Mouse (Mus musculus) megakaryocyte-erythroid progenitor cell, adult 5-6 weeks (primary cell): ENCODE measurements around the gene Dido1. TPM values are rescaled to one million over a fixed set of nuclear protein-coding genes. Genes with fewer than 3 reads are reported as not detected.
A peak's percentile ranks its signal among the peaks of the same experiment; 100 is the strongest.
"Not testable (repeated sequence)": the region's sequence is repeated elsewhere in the genome, so short reads cannot be mapped to it uniquely, and the experiment has no call there.

Experiments used
- ATAC-seq: replicated peaks from 2 replicates; pipeline ENCODE4 v1.8.0; 2016; ENCODE audit warnings: mild to moderate bottlenecking, inconsistent platforms; ENCODE audit not compliant: severe bottlenecking, poor library complexity, low FRiP score, low TSS enrichment
- total RNA-seq, 2 experiments: library from RNA; stranded (forward) in 1 of 2; stranded (reverse) in 1 of 2; fragments of 200-1000, 215-1000 nt in 1 of 2; fragments of >200 nt in 1 of 2; fragmentation: Nextera tagmentation in 1 of 2; gene quantifications; 2 replicates each; pipeline ENCODE4 v1.2.3; 2014 to 2017

Gene Dido1
- total RNA-seq, 2 experiments from 2014 or later = 43.0 to 52.3 TPM

DNA sequence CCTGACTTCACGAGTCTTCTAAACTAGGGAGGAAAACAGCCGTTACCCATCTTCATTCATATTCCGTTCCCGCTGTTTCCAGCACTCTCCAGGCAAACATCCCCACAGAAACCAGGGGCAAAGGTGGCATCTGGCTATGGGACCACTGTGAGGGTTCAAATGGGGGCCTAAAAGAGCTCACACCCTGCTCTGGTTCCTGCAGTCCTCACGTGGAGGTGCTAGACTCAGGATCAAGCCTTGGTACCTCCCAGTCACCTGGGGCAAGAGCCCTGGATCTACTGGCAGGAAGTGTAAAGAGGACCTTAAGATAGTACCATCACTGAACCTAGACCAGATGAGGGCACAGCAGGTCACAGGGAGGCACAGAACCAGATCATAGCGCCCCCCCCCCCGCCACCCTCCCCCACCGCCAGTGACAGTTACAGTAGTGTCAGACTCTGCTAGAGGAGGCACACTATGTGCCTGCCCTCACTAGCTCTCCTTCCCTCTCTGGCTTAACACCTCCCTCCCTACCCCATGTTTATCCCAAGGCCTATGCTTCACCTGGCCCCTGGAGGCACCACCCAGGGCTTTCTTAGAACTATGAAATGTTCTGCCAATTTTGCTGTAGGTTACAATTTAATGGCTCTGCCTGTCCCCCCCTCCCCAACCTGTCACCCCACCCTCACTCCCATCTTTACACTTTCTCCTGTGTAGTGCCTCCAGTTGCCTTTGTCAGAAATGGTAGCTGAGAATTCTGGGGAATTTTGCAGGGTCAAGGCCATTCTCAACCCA lies 16.2 kb upstream of the Dido1 start:
- 0 out of 2 replicates have a peak, but pooled peaks have one; percentile 5 for ATAC-seq

- ATAC-seq = peak; percentile 27
Observed at GRCm38 (mm10) chr2:180725414-180725778, 15.6 kb upstream of the Dido1 start.

- ATAC-seq = peak; percentile 90
Observed at GRCm38 (mm10) chr2:180724585-180725413, 15.0 kb upstream of the Dido1 start, which contains the start of gene Slc17a9. Slc17a9 (plus strand) TSS chr2:180725263.

GRCm38 (mm10) chr2:180723865-180724264 lies 14.1 kb upstream of the Dido1 start:
- no peak for ATAC-seq

- not testable (repeated sequence) for ATAC-seq
Observed at GRCm38 (mm10) chr2:180722748-180723147, 12.9 kb upstream of the Dido1 start.

- peak; percentile 87 for ATAC-seq
Observed at GRCm38 (mm10) chr2:180712037-180712689, 2.4 kb upstream of the Dido1 start.

- ATAC-seq = no peak
Observed at GRCm38 (mm10) chr2:180711527-180711926, 1.7 kb upstream of the Dido1 start.

DNA sequence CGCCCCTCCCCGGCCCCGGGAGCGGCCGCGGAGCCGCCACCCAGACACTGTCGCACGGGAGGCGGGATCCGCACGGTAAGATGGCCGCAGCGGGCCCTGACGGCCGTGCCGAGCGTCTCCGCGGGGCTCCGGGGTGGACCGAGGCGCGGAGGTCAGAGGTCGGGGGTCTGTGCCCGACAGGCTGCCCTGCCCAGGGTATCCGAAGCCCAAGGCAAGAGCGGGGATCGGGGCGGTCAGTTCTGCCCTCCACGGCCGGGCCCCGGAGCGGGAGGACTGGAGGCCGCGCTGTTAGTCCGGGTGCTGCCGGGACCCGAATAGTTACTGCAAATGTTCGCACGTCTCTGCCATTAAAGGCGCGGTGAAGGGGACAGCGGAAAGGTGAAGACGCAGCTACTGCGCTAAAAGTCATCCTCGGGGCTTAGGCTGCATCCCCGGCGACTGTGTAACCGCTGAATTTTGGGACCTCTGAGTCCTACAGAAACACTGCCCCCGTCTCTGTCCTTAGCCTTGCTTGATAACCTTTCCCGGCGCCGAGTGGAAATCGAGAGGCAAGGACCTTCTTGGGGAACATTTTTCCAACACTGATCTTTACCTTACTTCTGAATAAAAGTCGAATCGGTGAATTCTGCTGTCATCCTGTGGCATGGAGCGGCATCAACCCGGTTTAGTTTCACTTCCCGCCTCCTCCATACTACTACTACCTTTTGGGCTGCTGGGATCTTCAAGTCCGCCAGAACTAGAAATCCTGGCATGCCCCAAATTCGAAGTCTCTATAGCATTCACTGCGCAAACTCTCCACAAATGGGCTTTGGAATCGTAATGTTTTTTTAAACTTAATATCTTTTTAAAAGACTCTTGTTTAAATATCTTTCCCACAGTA lies 717 bp upstream of the Dido1 start:
- ATAC-seq = no peak

DNA sequence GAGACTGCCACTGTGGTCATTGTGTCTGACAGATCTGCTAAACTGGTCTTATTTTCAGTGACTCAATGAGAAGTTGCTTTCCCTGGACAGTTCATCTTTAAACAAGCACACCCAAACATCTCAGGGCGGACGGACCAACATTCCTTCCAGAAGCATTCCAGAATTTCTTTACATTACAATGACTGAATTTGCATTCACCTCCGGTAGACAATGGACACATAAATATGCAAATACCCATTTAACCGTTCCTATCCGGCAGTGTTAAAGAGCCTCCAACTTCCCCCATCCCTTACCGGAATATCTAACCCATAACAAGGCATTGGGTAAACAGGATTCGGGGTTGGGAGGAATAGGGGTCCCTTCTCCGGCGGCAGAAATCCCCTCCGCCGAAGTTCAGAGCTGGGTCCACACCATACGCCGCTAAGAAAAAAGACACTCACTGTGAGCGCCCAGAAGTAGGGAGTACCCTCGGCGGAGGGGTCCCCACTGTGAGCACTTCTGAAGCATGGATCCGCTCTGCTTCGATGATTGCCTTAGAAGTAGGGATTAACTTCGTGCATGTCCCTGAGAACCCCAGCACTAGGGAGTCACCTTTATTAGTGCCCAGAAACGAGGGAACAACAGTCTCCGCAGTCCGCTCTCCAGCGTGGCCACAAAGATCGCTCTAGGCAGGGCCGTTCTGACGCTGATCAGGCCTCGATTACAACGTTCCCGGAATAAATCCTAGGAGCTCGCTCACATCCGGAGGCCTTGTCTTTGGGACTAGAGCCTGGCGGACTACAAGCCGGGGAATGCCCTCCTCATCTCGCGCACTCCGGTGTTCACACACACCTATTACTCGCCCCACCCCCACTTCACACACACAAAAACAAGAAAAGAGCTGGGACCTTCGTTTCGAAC lies 526 bp downstream of the Dido1 start:
- ATAC-seq = 0 out of 2 replicates have a peak, but pooled peaks have one; percentile 1

DNA sequence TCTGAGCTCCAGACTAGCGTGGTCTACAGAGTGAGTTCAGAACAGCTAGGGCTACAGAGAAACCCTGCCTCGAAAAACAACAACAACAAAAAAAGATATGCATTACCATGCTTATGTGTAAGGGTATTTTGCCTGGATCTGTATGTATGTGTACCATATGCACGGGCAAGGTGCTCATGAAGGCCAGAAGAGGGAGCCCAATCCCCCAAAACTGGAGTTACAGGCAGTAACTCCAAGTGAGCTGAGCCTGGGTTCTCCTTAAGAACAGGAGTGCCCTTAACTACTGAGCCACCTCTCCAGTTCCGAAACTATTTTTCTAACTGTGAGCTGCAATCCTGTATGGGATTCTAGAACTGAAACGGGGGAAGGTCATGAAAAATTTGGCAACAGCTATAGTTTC lies 3.8 kb downstream of the Dido1 start:
- ATAC-seq = no peak

GRCm38 (mm10) chr2:180705066-180705465 lies 4.7 kb downstream of the Dido1 start:
- no peak for ATAC-seq

DNA sequence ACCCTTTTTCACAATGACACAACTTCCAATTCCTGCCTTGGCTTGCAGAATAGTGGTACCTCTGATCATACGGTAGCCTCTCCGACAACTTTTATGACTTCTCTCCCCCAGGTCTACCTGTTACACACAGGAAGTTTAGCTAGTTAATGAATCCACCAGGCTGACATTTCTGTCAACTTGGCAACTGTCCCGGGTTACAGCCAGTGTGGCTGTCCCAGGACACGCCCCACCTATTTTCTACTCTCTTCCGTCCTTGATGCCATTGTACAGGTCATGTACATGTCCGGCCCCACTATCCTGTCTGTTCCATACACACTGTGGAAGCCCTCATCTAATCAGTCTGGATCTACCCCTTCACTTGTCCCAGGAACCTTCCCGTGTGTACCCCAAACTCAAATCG lies 5.2 kb downstream of the Dido1 start:
- ATAC-seq = no peak

GRCm38 (mm10) chr2:180703645-180704359 lies 6.0 kb downstream of the Dido1 start:
- no peak for ATAC-seq

DNA sequence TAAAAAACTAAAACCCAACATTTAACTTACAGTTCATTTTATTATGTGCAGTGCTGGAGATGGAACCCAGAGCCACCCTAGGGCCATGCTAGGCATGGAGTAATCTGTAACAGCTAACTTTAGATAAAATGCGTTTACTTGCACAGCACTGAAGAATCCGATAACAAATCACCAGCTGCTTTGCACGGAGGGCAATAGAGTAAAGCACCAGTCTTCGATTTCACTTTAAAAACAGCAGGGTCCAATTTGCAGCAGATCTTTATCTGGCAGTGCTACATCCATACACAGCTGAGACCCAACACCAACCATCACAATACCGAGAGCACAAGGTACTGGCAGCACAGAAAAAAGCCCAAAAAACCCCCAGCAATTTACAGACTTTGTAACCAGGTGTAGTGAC lies 6.6 kb downstream of the Dido1 start:
- no peak for ATAC-seq

DNA sequence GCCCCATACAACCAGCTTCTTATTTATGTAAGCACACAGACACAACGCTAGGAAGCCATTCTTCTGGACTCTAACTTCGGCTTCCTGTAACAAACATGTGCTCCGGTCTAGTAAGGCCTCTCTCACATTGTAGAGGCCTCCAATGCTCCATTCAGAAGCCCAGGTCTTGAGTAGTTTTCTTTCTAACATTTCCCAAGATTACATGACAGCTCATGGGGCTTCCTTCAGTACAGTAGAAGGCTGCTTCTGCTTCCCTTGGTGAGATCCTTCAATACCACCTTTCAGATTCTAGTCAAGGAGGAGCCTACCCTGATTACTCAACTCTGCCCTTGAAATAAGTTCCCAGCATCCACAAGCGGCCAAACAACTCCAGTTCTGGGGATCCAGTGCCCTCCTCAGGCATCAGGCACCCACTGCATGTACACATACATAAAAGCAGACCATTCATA lies 7.1 kb downstream of the Dido1 start:
- no peak for ATAC-seq

DNA sequence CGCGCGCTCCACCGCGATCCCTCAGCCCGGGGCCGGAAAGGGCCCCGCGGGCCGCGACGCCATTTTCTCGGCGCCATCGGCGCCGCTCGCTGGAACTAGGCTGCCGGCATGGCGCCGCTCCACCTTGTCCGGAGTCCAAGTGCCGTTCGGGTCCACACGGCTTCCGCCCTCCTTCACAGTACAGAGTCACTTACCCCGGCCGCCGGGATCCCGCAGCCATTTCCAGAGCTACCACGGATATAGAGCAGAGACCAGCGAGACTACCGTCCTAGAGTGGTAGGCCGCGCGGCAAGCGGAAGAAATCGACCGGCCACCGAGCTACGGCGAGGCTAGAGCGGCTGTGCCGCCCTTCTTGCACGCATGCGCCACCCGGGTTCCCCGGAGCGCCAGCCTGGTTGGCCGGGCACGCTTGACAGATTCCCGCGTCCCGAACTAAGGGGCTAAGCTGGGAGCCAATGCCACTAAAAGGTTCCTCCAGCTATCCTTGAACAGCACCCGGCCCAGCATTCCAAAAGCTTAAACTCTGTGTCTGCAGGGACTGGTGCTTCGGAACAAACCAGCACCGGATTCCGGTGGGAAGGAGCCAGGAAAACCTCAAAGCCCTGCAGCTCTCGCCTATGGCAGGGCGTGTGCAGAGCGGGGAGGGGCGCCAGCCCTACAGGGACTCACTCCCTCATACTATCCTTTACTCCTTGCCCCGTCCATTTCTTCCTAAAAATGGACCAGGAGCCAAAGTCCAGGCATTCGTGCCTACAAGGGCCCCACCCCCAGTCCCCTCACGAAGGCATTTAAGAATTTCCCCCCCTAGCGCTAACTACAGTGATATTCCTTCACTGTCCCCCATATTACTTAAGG lies 7.8 kb downstream of the Dido1 start:
- peak; percentile 85 for ATAC-seq
